Mouse (Mus musculus) embryo, embryonic 11.5 days (tissue): Measurements from ENCODE around the gene Mark1.

Experiments used
- DNase-seq: peaks from one replicate; pipeline ENCODE4 v3.0.0-alpha.2; 2012; ENCODE audit warnings: low read depth, low spot score

The Mark1 gene

GRCm38 (mm10) chr1:184853339-184853738, 146.0 kb downstream of the Mark1 start:
- no peak for DNase-seq

GRCm38 (mm10) chr1:184851741-184852618, 147.4 kb downstream of the Mark1 start:
- DNase-seq: peak; percentile 69

GRCm38 (mm10) chr1:184851166-184851565, 148.2 kb downstream of the Mark1 start:
- no peak for DNase-seq

GRCm38 (mm10) chr1:184846973-184847372, 152.4 kb downstream of the Mark1 start:
- DNase-seq: no peak
